Mouse (Mus musculus) CD4-positive, CD25-positive, alpha-beta regulatory T cell, adult 4 months (primary cell): Measurements from ENCODE around the gene Abca3. TPM values are rescaled to one million over a fixed set of nuclear protein-coding genes. Genes with fewer than 3 reads are reported as not detected.
"Not testable (repeated sequence)": the region's sequence is repeated elsewhere in the genome, so short reads cannot be mapped to it uniquely, and the experiment has no call there.

Source experiments
- ATAC-seq: one replicate; pipeline ENCODE4 v1.8.0; 2017
- polyA plus RNA-seq, 2 experiments: library from polyadenylated mRNA; unstranded; fragments of 100-300 nt; shearing (Covaris generic); gene quantifications; one replicate each; pipeline ENCODE4 v1.2.1; 2017

The Abca3 gene
- polyA plus RNA-seq, 2 experiments from 2014 or later = 17.0 to 23.7 TPM

- no peak for ATAC-seq
Measured at GRCm38 (mm10) chr17:24442632-24443155, 90.9 kb downstream of the Abca3 start, which contains the start of gene Dnase1l2. Gene Dnase1l2 (minus strand): TSS chr17:24443105.

GRCm38 (mm10) chr17:24443409-24443808 is 91.7 kb downstream of the Abca3 start:
- no peak for ATAC-seq

- no peak for ATAC-seq
Measured at GRCm38 (mm10) chr17:24446590-24446989, 94.8 kb downstream of the Abca3 start.

- ATAC-seq = no peak
Measured at GRCm38 (mm10) chr17:24449507-24449906, 97.8 kb downstream of the Abca3 start.

- ATAC-seq = no peak
Measured at GRCm38 (mm10) chr17:24451220-24451619, 99.5 kb downstream of the Abca3 start.

GRCm38 (mm10) chr17:24453372-24453771 is 101.6 kb downstream of the Abca3 start:
- no peak for ATAC-seq

GRCm38 (mm10) chr17:24454218-24454755 is 102.5 kb downstream of the Abca3 start:
- ATAC-seq = peak; percentile 66

GRCm38 (mm10) chr17:24454756-24455522 is 103.2 kb downstream of the Abca3 start:
- ATAC-seq = peak; percentile 90

GRCm38 (mm10) chr17:24455523-24456206 is 103.9 kb downstream of the Abca3 start:
- not testable (repeated sequence) for ATAC-seq

Other genes starting within 250 kb of the Abca3 start
- 10 to 100 TPM; 30.4 to 37.6 TPM for gene Pdpk1, start 201.0 kb upstream of the Abca3 start, polyA plus RNA-seq
- 10 to 100 TPM; 20.2 to 37.8 TPM for gene Amdhd2, start 188.2 kb upstream of the Abca3 start, polyA plus RNA-seq
- 100 to 1,000 TPM; 213 to 271 TPM for gene Atp6v0c, start 182.2 kb upstream of the Abca3 start, polyA plus RNA-seq
- gene Tbc1d24, start 146.4 kb upstream of the Abca3 start, polyA plus RNA-seq = under 1 TPM; 0.47 to 0.62 TPM
- gene Ntn3, start 142.4 kb upstream of the Abca3 start, polyA plus RNA-seq = under 1 TPM in 1 of 2 experiments, not detected in 1; 0.07 TPM
- 10 to 100 TPM in 1 of 2 experiments, 1 to 10 TPM in 1; 8.9 to 17.5 TPM for gene Tedc2, start 131.1 kb upstream of the Abca3 start, polyA plus RNA-seq
- gene Ccnf, start 100.5 kb upstream of the Abca3 start, polyA plus RNA-seq = 1 to 10 TPM; 4.1 to 6.6 TPM
- gene Abca17, start 882 bp upstream of the Abca3 start, polyA plus RNA-seq = under 1 TPM in 1 of 2 experiments, not detected in 1; 0.49 TPM
- 100 to 1,000 TPM; 127 to 181 TPM for gene Rnps1, start 62.6 kb downstream of the Abca3 start, polyA plus RNA-seq
- gene Eci1, start 74.7 kb downstream of the Abca3 start, polyA plus RNA-seq = 10 to 100 TPM; 50.3 to 57.7 TPM
- 1 to 10 TPM; 7.4 to 8.3 TPM for gene Dnase1l2, start 91.2 kb downstream of the Abca3 start, polyA plus RNA-seq
- 10 to 100 TPM; 34.3 to 62.8 TPM for gene E4f1, start 118.4 kb downstream of the Abca3 start, polyA plus RNA-seq
- gene Pgp, start 118.4 kb downstream of the Abca3 start, polyA plus RNA-seq = 1 to 10 TPM; 4.1 to 5.3 TPM
- gene Bricd5, start 121.9 kb downstream of the Abca3 start, polyA plus RNA-seq = not detected
- gene Mlst8, start 127.1 kb downstream of the Abca3 start, polyA plus RNA-seq = 10 to 100 TPM; 14.3 to 25.8 TPM
- gene Caskin1, start 136.7 kb downstream of the Abca3 start, polyA plus RNA-seq = under 1 TPM; 0.16 TPM
- gene Traf7, start 176.0 kb downstream of the Abca3 start, polyA plus RNA-seq = 10 to 100 TPM; 52.8 to 72.1 TPM
- gene Rab26, start 182.3 kb downstream of the Abca3 start, polyA plus RNA-seq = 1 to 10 TPM; 4.0 to 5.0 TPM
- 10 to 100 TPM; 16.8 to 34.7 TPM for gene Pkd1, start 197.9 kb downstream of the Abca3 start, polyA plus RNA-seq